Mouse (Mus musculus): ENCODE measurements around the gene Ppm1h. TPM values are rescaled to one million over a fixed set of nuclear protein-coding genes. Genes with fewer than 3 reads are reported as not detected.
"Not testable (repeated sequence)": the region's sequence is repeated elsewhere in the genome, so short reads cannot be mapped to it uniquely, and the experiment has no call there.

Gene Ppm1h
- polyA plus RNA-seq, 1 experiment from 2014 or later, result 7.6 TPM

DNA sequence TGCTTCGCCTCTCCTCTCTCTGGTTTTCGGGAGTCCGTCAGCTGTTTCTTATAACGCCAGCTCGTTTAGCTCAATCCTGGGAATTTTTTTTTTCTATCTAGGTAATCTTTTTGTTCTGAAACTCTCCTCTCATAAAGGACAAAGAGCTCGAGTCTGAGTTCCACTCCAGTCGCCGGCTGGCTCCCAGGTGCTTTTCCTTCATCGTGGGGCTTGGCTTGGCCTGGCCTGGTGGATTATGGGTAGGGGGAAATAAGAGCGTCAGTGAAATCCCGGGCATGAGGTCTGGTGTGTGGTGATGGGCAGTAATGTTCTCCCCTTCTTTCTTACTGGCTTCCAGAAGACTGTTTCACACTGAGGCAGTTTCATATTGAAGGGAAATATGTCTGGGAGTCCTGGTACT lies 234.8 kb downstream of the Ppm1h start:
- H3K36me3 ChIP-seq, result no peaks in the 10 kb centered on the region
- peaks cover 45% of the 10 kb centered on the region for H3K4me1 ChIP-seq
- H3K9me3 ChIP-seq, result no peaks in the 10 kb centered on the region
- no peak overlapping the region for H3K9ac ChIP-seq
- no peak overlapping the region for H3K4me3 ChIP-seq
- H3K27me3 ChIP-seq, result no peaks in the 10 kb centered on the region
- ATAC-seq (ENCODE audit: borderline replicate concordance, extremely low read depth, low FRiP score, low TSS enrichment), result no peak
- peak overlapping the region; percentile 96 for H3K27ac ChIP-seq
- WGBS, result 30% methylated on average over 11 of the region's 11 CpGs
- H3K4me2 ChIP-seq, result peak overlapping the region; percentile 44

DNA sequence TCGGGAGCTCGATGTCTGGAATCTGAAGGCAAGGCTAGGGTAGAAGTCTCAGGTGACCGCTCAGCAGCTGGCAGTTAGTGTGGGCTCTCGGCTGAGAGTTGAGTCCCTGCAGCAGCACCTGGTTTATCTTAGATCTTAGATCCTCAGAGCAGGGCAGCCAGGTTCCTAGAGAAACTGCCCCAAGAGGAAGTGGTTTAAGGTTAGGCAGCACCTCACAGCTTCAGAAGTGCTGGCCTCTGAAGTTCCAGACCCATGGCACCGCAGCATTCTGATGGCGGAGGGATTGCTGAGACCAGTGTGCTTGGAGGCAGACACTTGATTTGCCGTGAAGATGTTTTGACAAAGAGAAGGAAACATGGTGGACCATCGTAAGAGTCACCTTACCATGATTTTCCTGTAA lies 237.3 kb downstream of the Ppm1h start:
- ATAC-seq (ENCODE audit: borderline replicate concordance, extremely low read depth, low FRiP score, low TSS enrichment), result no peak
- H3K9me3 ChIP-seq, result no peaks in the 10 kb centered on the region
- no peak overlapping the region for H3K4me3 ChIP-seq
- WGBS, result 71% methylated on average over 8 of the region's 8 CpGs
- no peaks in the 10 kb centered on the region for H3K36me3 ChIP-seq
- H3K4me1 ChIP-seq, result peaks cover 42% of the 10 kb centered on the region
- H3K9ac ChIP-seq, result no peak overlapping the region
- no peaks in the 10 kb centered on the region for H3K27me3 ChIP-seq
- H3K4me2 ChIP-seq, result no peak overlapping the region
- H3K27ac ChIP-seq, result no peak overlapping the region

DNA sequence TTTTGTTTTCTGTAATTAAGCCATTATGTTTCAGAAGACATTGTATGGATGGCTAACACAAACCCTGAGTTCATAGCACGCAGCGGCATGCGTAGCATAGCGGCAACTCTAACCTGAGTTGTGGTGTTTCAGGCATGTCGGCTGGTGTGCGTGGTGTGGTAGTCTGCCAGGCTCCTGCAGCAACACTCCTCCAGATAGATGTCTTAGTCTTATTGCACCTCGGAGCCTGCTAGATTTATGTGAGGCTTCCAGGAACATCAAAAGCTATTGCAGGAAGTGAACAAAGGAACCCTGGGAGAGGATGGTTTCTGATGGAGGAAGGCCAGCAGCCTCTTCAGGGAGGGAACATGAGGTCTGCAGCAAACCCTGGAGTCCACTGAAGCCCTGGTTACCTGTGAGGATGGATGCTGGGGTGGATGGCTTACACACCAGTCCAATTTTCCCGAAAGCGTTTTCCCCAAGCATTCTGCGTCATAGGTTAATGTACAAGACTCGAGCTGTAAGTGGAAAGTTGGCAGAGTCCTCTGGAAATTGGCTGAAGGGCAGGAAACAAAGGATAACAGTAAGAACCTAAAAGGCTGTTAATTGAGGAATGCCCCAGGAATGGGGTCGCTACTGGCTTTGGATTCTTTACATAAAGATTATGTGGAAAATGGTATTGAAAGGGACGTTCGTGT lies 239.2 kb downstream of the Ppm1h start:
- ATAC-seq (ENCODE audit: borderline replicate concordance, extremely low read depth, low FRiP score, low TSS enrichment), result no peak
- Histone ChIP-seq H3K27ac (no peak overlapping the region), H3K4me3 (no peak overlapping the region), H3K9me3 (no peaks in the 10 kb centered on the region), H3K36me3 (no peaks in the 10 kb centered on the region), H3K9ac (no peak overlapping the region), H3K27me3 (no peaks in the 10 kb centered on the region), H3K4me2 (no peak overlapping the region), H3K4me1 (peaks cover 29% of the 10 kb centered on the region)
- 84% methylated on average over 14 of the region's 14 CpGs for WGBS

DNA sequence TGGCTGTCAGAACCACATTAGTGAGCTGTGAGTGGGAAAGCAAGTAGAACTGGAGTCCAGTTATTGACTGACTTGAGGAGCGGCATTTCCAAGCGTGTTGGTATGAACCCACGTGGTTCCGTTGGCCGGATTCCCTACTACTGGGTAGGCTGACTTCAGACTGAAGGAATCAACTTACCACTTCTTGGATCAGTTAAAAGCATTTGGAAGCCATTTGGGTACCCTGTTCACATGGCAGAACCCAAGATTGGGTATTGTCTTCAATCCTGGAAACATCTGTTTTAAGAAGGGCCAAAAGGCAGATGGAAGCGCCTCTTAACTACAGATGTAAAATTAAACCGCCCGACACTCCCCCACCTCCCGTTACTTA lies 239.7 kb downstream of the Ppm1h start:
- WGBS, result 93% methylated on average over 9 of the region's 9 CpGs

GRCm38 (mm10) chr10:122918754-122919153 lies 240.2 kb downstream of the Ppm1h start:
- no peaks in the 10 kb centered on the region for H3K9me3 ChIP-seq
- no peak overlapping the region for H3K4me3 ChIP-seq
- H3K4me1 ChIP-seq, result peaks cover 19% of the 10 kb centered on the region
- H3K36me3 ChIP-seq, result no peaks in the 10 kb centered on the region
- WGBS, result 92% methylated on average over 5 of the region's 5 CpGs
- no peak overlapping the region for H3K9ac ChIP-seq
- H3K27me3 ChIP-seq, result no peaks in the 10 kb centered on the region
- no peak for ATAC-seq (ENCODE audit: borderline replicate concordance, extremely low read depth, low FRiP score, low TSS enrichment)
- no peak overlapping the region for H3K27ac ChIP-seq
- H3K4me2 ChIP-seq, result no peak overlapping the region

More for the DNA sequence above, 239.7 kb downstream of the Ppm1h start:
- ATAC-seq (ENCODE audit: borderline replicate concordance, extremely low read depth, low FRiP score, low TSS enrichment), result no peak
- Histone ChIP-seq H3K9me3 (no peaks in the 10 kb centered on the region), H3K4me1 (peaks cover 23% of the 10 kb centered on the region), H3K36me3 (no peaks in the 10 kb centered on the region), H3K27ac (no peak overlapping the region), H3K27me3 (no peaks in the 10 kb centered on the region), H3K9ac (no peak overlapping the region), H3K4me3 (no peak overlapping the region), H3K4me2 (no peak overlapping the region)

- WGBS, result 94% methylated on average over 2 of the region's 2 CpGs
These were observed 240.9 kb downstream of the Ppm1h start for GRCm38 (mm10) chr10:122919416-122919815.

DNA sequence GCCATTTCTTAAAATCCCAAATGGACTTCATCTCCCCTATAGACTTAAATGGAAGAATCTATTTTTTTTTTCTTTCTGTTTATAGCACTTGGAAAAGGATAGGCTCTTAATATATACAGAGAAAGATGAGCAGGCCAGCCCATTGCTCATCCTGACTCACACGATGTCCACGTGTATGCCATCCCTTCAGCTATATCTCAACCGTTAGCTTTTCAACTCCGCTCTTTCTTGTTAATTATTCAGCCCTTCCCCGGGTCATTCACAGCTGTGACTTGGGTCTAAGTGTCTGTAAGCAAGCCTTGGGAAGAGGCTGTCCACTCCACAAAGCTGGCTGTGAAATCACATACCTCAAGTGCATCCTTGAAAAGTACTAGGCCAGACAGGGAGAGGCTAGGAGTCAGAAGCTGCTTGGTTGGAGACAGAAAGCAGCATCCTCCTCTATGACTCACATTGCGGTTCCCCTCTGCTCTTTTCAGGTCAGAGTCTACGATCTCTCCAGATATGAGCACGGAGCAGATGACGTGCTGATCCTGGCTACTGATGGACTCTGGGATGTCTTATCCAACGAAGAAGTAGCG lies 241.7 kb downstream of the Ppm1h start:
- Histone ChIP-seq H3K4me2 (no peak overlapping the region), H3K4me3 (no peak overlapping the region), H3K27me3 (no peaks in the 10 kb centered on the region), H3K4me1 (peaks cover 12% of the 10 kb centered on the region), H3K9me3 (no peaks in the 10 kb centered on the region), H3K36me3 (no peaks in the 10 kb centered on the region), H3K27ac (no peak overlapping the region), H3K9ac (no peak overlapping the region)
- WGBS, result 88% methylated on average over 11 of the region's 11 CpGs
- ATAC-seq (ENCODE audit: borderline replicate concordance, extremely low read depth, low FRiP score, low TSS enrichment), result no peak

More at GRCm38 (mm10) chr10:122919416-122919815, 240.9 kb downstream of the Ppm1h start:
- Histone ChIP-seq H3K9me3 (no peaks in the 10 kb centered on the region), H3K9ac (no peak overlapping the region), H3K27me3 (no peaks in the 10 kb centered on the region), H3K4me2 (no peak overlapping the region), H3K36me3 (no peaks in the 10 kb centered on the region), H3K4me1 (peaks cover 14% of the 10 kb centered on the region), H3K27ac (no peak overlapping the region), H3K4me3 (no peak overlapping the region)
- no peak for ATAC-seq (ENCODE audit: borderline replicate concordance, extremely low read depth, low FRiP score, low TSS enrichment)

- WGBS, result 28% methylated on average over 7 of the region's 7 CpGs
- Histone ChIP-seq H3K36me3 (no peaks in the 10 kb centered on the region), H3K4me3 (no peak overlapping the region), H3K9me3 (no peaks in the 10 kb centered on the region), H3K4me2 (peak overlapping the region; percentile 30), H3K27ac (no peak overlapping the region; the same call in 1 of the 2 replicates), H3K4me1 (peaks cover 6% of the 10 kb centered on the region; the same call in 1 of the 2 replicates), H3K9ac (0 out of 2 replicates have a peak overlapping the region, but pooled peaks have one; percentile 9), H3K27me3 (no peaks in the 10 kb centered on the region)
- ATAC-seq (ENCODE audit: borderline replicate concordance, extremely low read depth, low FRiP score, low TSS enrichment), result peak; percentile 91
These were observed 243.7 kb downstream of the Ppm1h start for GRCm38 (mm10) chr10:122922226-122922625.

DNA sequence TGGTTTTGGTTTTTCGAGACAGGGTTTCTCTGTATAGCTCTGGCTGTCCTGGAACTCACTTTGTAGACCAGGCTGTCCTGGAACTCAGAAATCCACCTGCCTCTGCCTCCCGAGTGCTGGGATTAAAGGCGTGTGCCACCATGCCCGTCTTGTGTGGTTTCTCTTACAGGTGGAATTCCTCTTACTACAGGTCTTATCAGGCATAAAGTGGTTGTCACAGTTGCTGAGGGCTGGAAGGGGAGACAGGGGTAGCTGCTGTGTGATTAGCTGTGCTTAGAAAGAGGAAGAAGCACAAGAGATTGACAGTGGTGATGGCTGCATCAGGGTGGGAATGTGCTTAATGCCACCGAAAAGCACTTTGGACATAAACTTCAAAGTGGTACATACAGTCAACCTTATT lies 246.0 kb downstream of the Ppm1h start:
- not testable (repeated sequence) for H3K9me3 ChIP-seq; H3K4me2 ChIP-seq; H3K4me1 ChIP-seq; H3K27me3 ChIP-seq; ATAC-seq (ENCODE audit: borderline replicate concordance, extremely low read depth, low FRiP score, low TSS enrichment); H3K36me3 ChIP-seq; H3K27ac ChIP-seq; H3K9ac ChIP-seq; H3K4me3 ChIP-seq
- 63% methylated on average over 5 of the region's 5 CpGs for WGBS

- WGBS, result 79% methylated on average over 4 of the region's 4 CpGs
- Histone ChIP-seq H3K9me3 (no peaks in the 10 kb centered on the region), H3K4me3 (no peak overlapping the region), H3K27ac (no peak overlapping the region), H3K4me2 (no peak overlapping the region), H3K36me3 (no peaks in the 10 kb centered on the region), H3K4me1 (peaks cover 25% of the 10 kb centered on the region), H3K27me3 (no peaks in the 10 kb centered on the region), H3K9ac (no peak overlapping the region)
- no peak for ATAC-seq (ENCODE audit: borderline replicate concordance, extremely low read depth, low FRiP score, low TSS enrichment)
These were observed 247.7 kb downstream of the Ppm1h start for GRCm38 (mm10) chr10:122926275-122926674.

DNA sequence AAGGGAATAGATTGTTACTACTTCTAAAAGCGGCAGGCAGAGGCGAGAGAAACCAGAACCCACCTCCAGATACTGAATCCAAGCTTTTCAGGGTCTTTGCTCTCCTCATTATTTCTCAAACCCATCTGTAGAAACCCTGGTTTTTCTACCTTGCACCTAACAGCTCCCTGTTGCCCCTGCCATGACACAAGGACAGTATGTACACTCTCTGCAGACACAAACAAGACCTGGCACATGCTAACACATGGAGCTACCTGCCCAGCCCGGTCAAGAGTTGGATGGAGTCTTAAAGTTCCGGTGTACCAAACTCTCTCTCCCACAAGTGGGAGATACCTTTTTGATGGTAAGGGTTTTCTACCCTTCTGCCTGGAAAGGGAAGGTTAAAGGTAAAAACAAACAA lies 252.0 kb downstream of the Ppm1h start:
- peaks cover 33% of the 10 kb centered on the region for H3K4me1 ChIP-seq
- H3K4me2 ChIP-seq, result no peak overlapping the region
- no peaks in the 10 kb centered on the region for H3K9me3 ChIP-seq
- ATAC-seq (ENCODE audit: borderline replicate concordance, extremely low read depth, low FRiP score, low TSS enrichment), result no peak
- no peak overlapping the region for H3K9ac ChIP-seq
- H3K4me3 ChIP-seq, result no peak overlapping the region
- no peak overlapping the region for H3K27ac ChIP-seq
- no peaks in the 10 kb centered on the region for H3K27me3 ChIP-seq
- no peaks in the 10 kb centered on the region for H3K36me3 ChIP-seq
- WGBS, result 80% methylated on average over 4 of the region's 4 CpGs

GRCm38 (mm10) chr10:122931193-122931832 lies 252.8 kb downstream of the Ppm1h start:
- Histone ChIP-seq H3K9ac (no peak overlapping the region), H3K27ac (no peak overlapping the region), H3K27me3 (no peaks in the 10 kb centered on the region), H3K4me2 (no peak overlapping the region), H3K4me3 (no peak overlapping the region), H3K36me3 (no peaks in the 10 kb centered on the region), H3K9me3 (no peaks in the 10 kb centered on the region), H3K4me1 (peaks cover 33% of the 10 kb centered on the region)
- no peak for ATAC-seq (ENCODE audit: borderline replicate concordance, extremely low read depth, low FRiP score, low TSS enrichment)
- WGBS, result 17% methylated on average over 13 of the region's 13 CpGs

All from lung, embryonic 15.5 days (tissue).